Mouse (Mus musculus): ENCODE measurements around the gene Sytl2. TPM values are rescaled to one million over a fixed set of nuclear protein-coding genes. Genes with fewer than 3 reads are reported as not detected.

Gene Sytl2
- total RNA-seq, 2 experiments from 2014 or later = 1.2 to 1.5 TPM

- ATAC-seq (replicated peaks; ENCODE audit: low FRiP score, low TSS enrichment, poor library complexity, severe bottlenecking) = peak; percentile 53
Observed at GRCm38 (mm10) chr7:90443101-90444091, 141.3 kb downstream of the Sytl2 start.

GRCm38 (mm10) chr7:90444206-90444605, 142.2 kb downstream of the Sytl2 start:
- ATAC-seq (replicated peaks; ENCODE audit: low FRiP score, low TSS enrichment, poor library complexity, severe bottlenecking) = 0 out of 2 replicates have a peak, but pooled peaks have one; percentile 23

GRCm38 (mm10) chr7:90456149-90456844, 154.2 kb downstream of the Sytl2 start:
- 0 out of 2 replicates have a peak, but pooled peaks have one; percentile 4 for ATAC-seq (replicated peaks; ENCODE audit: low FRiP score, low TSS enrichment, poor library complexity, severe bottlenecking)

- ATAC-seq (replicated peaks; ENCODE audit: low FRiP score, low TSS enrichment, poor library complexity, severe bottlenecking) = peak; percentile 95
Observed at GRCm38 (mm10) chr7:90456845-90457468, 154.9 kb downstream of the Sytl2 start, which contains the start of gene Tmem126a. TSS of gene Tmem126a (minus strand) at chr7:90457229.

- peak; percentile 21; the same call in 1 of the 2 replicates for ATAC-seq (replicated peaks; ENCODE audit: low FRiP score, low TSS enrichment, poor library complexity, severe bottlenecking)
Observed at GRCm38 (mm10) chr7:90457517-90457916, 155.5 kb downstream of the Sytl2 start.

Other genes starting within 250 kb of the Sytl2 start
- 282 and 330 TPM in 2 replicates for gene Picalm, start 172.0 kb upstream of the Sytl2 start, total RNA-seq (2014; fragmentation: Nextera tagmentation)
- 338 and 342 TPM in 2 replicates for gene Picalm, start 172.0 kb upstream of the Sytl2 start, total RNA-seq (2017)
- gene Ccdc83, start 36.5 kb upstream of the Sytl2 start, total RNA-seq (2014; fragmentation: Nextera tagmentation) = not detected in 2 replicates
- not detected in 2 replicates for gene Ccdc83, start 36.5 kb upstream of the Sytl2 start, total RNA-seq (2017)
- 0.22 TPM in 1 of 2 replicates, not detected in the other for gene Ccdc89, start 124.3 kb downstream of the Sytl2 start, total RNA-seq (2014; fragmentation: Nextera tagmentation)
- gene Ccdc89, start 124.3 kb downstream of the Sytl2 start, total RNA-seq (2017) = not detected in 2 replicates
- 119 and 128 TPM in 2 replicates for gene Crebzf, start 140.5 kb downstream of the Sytl2 start, total RNA-seq (2014; fragmentation: Nextera tagmentation)
- gene Crebzf, start 140.5 kb downstream of the Sytl2 start, total RNA-seq (2017) = 56.5 and 102 TPM in 2 replicates
- 32.5 and 39.8 TPM in 2 replicates for gene Tmem126a, start 155.0 kb downstream of the Sytl2 start, total RNA-seq (2014; fragmentation: Nextera tagmentation)
- 15.6 and 33.1 TPM in 2 replicates for gene Tmem126a, start 155.0 kb downstream of the Sytl2 start, total RNA-seq (2017)
- gene Tmem126b, start 173.7 kb downstream of the Sytl2 start, total RNA-seq (2014; fragmentation: Nextera tagmentation) = 7.9 and 10.9 TPM in 2 replicates
- 7.8 and 15.4 TPM in 2 replicates for gene Tmem126b, start 173.7 kb downstream of the Sytl2 start, total RNA-seq (2017)
- gene Dlg2, start 174.4 kb downstream of the Sytl2 start, total RNA-seq (2014; fragmentation: Nextera tagmentation) = 0.10 and 2.1 TPM in 2 replicates
- 0.33 and 2.3 TPM in 2 replicates for gene Dlg2, start 174.4 kb downstream of the Sytl2 start, total RNA-seq (2017)